Mouse (Mus musculus) CD8-positive naive resting alpha-beta T cell, adult 57 days (primary cell): ENCODE results near the gene Gm5415. TPM values are rescaled to one million over a fixed set of nuclear protein-coding genes. Genes with fewer than 3 reads are reported as not detected.

Source experiments
- total RNA-seq: library from RNA; stranded (reverse); gene quantifications from one replicate; pipeline ENCODE4 v1.2.4, GENCODE M21; 2023

The Gm5415 gene
- not detected for total RNA-seq

GRCm38 (mm10) chr1:32547194-32547593 is at the start of gene Gm5415:
Gene Gm5415, minus strand, starts transcription at chr1:32547294.

